Mouse (Mus musculus): Measurements from ENCODE around the gene Rhebl1.

Gene Rhebl1

DNA sequence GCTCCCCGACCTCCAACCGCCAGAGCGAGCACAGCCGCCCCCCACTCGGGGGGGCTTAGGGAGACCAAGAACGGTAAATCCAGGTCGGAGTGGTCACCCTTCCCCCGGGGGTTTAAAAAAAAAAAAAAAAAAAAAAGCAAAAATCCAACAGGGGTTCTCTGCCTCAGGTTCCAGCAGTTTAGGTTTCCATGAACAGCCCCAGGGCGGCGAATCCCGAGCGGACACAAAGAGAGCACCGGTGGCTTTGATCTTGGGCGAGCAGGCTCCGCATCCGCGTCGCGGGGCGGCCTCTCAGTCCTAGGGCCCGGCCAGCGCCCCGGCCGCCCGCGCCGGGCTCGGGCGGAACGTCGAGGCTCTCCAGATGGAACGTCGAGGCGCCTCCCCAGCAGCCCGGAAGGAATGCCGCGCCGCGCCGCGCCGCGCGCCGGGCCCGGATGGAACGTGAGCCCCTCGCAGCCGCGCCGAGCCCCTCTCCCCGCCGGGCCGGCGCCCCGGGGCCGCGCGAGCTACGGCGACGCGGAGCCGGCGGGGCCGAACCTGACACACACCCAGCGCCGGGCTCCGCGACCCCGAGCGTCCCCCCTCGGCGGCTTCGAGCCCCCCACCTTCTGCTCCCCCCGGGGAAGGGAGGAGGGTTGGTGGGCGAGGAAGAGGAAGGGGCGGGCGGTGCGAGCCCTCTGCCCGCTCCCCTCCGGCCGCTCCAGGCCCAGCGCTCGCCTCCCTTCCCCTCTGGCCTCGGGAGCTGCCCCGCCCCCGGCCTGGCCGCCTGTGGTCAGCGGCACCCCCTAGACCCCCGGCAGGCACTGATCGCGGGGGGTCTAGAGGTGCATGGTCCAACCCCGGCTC lies 23.0 kb downstream of the Rhebl1 start, which contains the start of gene Kmt2d:
Gene Kmt2d, minus strand, starts transcription at position 135 of the 846 bp plus-strand sequence.
- peak in 1 of 2 experiments; percentile 65 for DNase-seq

DNA sequence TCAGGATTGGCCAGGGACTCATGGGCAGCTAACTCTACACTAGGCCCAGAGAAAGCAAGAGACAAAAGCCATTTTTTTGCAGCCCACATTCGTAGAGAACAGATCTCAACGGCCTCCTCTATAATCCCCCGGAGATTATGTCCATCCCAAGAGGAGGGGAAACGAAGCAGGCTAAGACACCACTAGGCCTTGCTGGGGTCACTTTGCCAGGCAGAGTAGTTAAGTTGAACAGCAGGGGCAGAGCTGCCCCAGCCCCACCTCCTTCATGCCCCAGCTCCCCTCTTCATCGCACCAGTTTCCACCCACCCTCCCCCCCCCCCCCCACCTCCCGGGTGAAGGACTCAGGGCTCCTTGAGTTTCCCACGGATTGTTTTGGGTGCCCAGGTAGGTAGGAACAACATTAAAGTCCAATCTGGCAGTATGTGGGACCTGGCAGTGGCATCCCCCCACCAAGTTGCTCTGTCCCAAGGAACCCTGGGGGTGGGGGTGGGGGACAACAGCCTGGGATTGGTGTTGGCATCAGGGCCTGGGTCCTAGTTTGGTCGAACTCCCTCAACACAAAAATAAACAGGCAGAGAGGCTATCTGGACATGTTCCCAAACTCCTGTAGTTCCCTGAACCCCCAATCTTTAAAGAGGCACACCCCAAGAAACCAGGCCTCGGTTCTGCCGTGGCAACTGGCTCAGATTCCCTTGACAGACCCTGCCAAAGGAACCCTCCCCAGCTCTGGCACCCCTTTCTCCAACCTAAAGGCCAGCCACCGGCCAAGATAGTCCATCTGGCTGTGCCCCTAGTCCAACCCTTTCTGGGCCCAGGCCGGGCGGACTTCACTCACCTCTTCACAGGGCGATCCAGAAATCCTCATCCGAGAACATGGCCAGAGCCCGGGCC lies 23.9 kb downstream of the Rhebl1 start:
- DNase-seq = peak; percentile 49 to 51

- DNase-seq = peak; percentile 38 to 48
Measured at GRCm38 (mm10) chr15:98869342-98870178, 24.8 kb downstream of the Rhebl1 start.

DNA sequence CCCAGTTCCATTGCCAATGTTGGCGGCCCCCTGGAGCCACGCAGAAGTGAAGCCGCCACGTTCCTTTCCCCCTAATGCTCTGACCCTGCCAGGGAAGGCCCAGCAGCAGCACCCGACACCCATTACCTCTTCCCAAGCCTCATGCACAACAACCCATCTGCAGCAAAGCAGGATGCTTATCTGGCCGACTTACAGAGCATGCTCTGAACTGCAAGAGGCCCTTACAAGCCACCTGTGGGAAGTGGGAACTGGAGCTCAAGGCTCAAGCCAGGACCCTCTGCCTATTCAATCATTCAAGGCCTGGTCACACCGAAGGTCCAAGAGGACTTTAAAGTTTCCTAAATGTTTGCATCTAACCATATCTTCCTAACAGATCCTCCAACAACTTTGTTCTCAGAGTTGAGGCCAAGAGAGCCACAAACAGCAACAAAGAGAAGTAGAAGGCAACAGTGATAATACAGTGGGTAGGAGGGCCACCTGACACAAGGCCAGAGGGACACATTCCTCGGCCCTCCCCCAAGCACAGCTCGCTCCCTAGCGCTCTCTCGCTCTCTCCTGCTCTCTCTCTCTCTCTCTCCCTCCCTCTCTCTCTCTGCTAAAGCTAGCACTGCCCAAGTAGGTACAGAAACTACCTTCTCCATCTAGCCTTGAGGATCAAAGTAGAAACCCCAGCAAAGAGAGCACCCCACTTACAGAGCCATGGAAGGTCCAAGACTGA lies 25.8 kb downstream of the Rhebl1 start:
- peak in 1 of 2 experiments; percentile 19 for DNase-seq

DNA sequence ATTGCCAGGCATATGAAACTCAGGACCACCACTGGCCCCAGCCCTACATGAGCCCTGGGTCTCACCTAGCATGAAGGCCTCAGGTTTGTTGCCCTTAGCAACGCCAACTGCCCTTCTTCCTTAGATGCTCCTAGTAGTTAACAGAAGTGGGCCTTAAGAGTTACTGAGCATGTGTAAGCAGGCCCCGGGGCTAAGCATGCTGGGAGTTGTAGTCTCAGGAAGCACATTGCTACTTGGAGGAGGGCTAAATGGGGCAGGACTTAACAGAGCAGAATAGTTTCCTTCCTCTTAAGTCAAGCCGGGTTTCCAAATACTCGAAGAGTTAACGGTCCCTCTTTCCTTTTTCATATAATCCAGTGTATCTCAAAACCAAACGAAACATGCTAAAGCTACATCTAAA lies 27.0 kb downstream of the Rhebl1 start:
- DNase-seq = peak; percentile 67 to 75

DNA sequence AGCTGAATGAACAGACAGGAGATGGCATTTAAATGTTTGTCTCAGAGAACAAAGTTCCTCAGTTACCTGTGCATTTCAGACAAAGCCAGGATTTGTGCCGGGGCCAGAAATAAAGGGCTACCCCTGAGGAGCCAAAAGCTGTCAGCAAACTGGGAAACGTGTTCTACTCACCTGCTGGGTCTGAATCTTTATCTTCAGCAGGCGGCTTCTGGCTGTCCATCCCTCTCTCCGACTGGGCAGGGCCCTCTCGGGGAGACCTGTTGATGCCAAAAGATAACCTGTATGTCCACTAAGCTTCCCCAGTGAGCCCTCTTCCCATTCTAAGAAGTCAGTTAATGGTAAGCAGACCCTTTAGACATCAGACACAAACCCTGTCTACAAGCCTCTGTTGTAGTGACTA lies 27.8 kb downstream of the Rhebl1 start:
- DNase-seq = peak in 1 of 2 experiments; percentile 19

- DNase-seq = peak in 1 of 2 experiments; percentile 21
Measured at GRCm38 (mm10) chr15:98865771-98866170, 28.6 kb downstream of the Rhebl1 start.

- DNase-seq = peak in 1 of 2 experiments; percentile 18
Measured at GRCm38 (mm10) chr15:98864951-98865350, 29.4 kb downstream of the Rhebl1 start.

GRCm38 (mm10) chr15:98863451-98863958 lies 30.8 kb downstream of the Rhebl1 start:
- DNase-seq = no peak

DNA sequence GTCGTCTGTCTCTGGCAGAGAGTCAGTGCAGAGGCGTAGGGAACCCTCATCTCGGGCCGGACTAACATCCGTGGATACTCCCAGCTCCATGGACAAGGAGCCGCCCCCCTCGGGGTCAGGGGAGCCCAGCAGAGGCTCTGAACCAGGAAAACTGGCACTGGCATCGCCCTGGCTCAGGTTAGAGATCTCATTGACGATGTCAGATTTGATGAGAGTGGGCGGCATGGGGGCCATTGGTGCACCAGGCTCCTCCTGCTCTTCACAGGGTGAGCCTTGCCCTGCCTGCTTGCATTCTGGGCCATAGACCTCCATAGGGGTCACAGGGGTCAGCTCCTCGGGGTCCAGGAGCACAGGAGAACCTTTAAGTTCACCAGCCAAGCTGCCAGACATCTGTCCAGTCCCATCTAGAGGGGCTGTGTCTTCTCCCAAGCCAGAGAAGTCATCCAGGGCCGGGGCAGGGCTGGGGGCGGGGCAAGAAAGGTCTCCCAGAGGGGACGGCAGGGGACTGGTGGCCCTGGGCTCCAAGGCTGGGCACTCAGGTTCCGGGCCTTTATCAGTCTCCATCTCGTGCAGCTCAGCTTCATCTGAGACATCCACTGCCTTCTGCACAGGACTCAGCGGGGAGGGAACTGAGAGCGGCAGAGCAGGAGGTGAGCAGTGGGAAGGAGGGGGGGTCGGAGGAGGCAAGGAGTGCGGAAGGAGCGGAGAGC lies 32.5 kb downstream of the Rhebl1 start:
- DNase-seq = peak in 1 of 2 experiments; percentile 20

DNA sequence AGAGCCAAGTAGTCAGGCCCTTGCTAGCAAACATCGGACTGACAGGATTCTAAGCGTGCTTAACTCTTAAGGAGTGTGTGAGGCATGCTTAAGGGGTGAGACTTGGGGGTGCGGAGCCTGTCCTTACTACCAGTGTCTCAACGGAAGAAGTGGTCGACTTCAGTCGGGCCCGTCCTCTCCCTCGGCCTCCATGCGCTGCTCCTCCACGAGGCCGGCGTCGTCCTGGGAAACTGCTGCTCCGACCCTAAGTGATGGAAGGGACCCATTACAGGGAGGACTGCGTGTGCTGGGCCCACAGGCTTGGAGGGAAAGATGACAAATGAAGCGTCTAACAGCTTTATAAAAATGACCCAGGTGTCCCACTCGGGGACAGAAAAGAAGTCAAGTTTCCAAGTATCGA lies 33.4 kb downstream of the Rhebl1 start:
- peak in 1 of 2 experiments; percentile 19 for DNase-seq

- DNase-seq = peak in 1 of 2 experiments; percentile 16
Measured at GRCm38 (mm10) chr15:98859319-98860043, 34.9 kb downstream of the Rhebl1 start.

- no peak for DNase-seq
Measured at GRCm38 (mm10) chr15:98854214-98854613, 40.1 kb downstream of the Rhebl1 start.

- peak in 1 of 2 experiments; percentile 24 for DNase-seq
Measured at GRCm38 (mm10) chr15:98853161-98853937, 41.0 kb downstream of the Rhebl1 start.

GRCm38 (mm10) chr15:98852733-98853132 lies 41.6 kb downstream of the Rhebl1 start:
- peak in 1 of 2 experiments; percentile 20 for DNase-seq

- DNase-seq = peak; percentile 4 to 22
Measured at GRCm38 (mm10) chr15:98852071-98852470, 42.3 kb downstream of the Rhebl1 start.

DNA sequence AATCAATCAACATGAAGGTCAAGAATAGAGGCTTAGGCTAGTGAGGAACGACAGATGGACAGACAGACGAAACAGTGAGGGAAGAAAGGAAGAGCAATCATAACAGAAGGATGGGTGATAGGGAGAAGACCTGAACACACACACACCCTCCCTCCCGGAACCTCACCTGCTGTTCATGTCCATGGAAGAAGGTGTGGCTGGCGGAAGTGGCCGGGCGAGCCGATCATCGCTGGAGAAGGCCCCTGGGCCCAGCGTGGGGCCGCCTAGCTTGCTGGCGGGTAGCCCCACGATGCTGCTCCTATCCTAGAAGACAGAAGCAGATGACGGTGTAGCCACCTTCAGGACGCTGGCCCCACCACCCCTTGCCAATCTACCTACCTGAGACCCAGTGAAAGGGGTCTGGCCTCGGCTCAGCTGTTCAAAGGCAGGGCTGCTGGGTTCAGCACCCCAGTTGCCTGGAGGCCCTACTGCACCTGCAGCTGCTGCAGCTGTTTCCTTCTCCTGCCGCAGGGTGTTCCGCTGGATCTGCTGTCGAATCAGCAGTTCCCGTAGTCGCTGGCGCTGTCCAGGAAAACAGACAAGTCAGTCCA lies 43.0 kb downstream of the Rhebl1 start:
- DNase-seq = peak in 1 of 2 experiments; percentile 28

- DNase-seq = peak in 1 of 2 experiments; percentile 21
Measured at GRCm38 (mm10) chr15:98850668-98851067, 43.7 kb downstream of the Rhebl1 start.

All from lung, postnatal 4 days (tissue).